Mouse (Mus musculus): ENCODE measurements around the gene Atg101. TPM values are rescaled to one million over a fixed set of nuclear protein-coding genes. Genes with fewer than 3 reads are reported as not detected.

Atg101 gene
- total RNA-seq (2021): 10 to 100 TPM; 41.1 to 43.3 TPM
- long read RNA-seq, transcript Atg101-201 (3 exons, 1,270 nt): major isoform, 55 of 58 reads
- long read RNA-seq, partial matches to known transcripts: 0 of 58 reads
- long read RNA-seq, other reads (novel, unspliced or antisense): 2 of 58 reads

DNA sequence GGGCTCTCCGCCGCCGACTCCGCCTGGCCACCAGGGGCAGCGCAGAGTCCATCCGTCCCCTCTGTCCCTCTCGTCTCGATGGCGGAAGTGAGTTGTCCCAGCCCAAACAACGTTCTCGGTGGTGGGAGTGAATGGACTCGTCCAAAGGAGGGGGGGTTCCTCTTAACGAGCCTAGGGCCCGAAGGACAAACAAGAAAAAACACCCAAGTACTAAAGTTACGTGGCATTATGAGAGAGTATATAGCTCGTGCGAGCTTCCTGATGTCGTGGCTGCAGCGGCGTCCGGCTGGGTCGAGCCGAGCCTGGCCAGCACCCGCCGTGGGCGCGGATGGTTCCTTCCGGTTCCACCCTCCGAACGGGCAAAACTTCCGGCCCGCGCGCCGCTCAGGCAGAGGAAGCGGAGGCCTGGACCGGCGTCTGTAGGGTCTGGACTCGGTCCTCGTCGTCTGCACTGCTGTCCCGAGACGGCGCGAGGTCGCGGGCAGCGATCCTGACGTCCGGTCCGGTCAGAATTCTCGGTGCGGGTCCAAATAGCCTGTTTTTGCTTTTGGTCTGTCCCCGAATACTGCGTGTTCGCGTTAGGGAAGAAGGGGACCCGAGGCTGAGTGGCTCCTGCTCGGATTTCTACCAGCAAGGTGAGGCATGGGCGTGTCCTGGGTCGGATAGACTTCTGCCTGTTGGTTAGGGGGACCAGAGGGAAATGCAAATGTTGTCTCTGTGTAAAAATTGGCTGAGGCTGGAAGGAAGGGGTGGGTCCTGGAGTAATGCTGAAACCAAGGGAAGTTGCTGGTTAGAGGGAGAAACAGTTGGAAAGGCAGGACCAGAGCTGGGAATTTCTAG is at the start of gene Atg101:
Gene Atg101, plus strand, starts transcription at position 362 of the 840 bp plus-strand sequence.
- peak; percentile 92 to 95 for DNase-seq (ENCODE audit: low spot score in 2 of 2)

- DNase-seq (ENCODE audit: low spot score in 2 of 2): no peak
Observed at GRCm38 (mm10) chr15:101234611-101235341, 49.3 kb upstream of the Atg101 start.

DNA sequence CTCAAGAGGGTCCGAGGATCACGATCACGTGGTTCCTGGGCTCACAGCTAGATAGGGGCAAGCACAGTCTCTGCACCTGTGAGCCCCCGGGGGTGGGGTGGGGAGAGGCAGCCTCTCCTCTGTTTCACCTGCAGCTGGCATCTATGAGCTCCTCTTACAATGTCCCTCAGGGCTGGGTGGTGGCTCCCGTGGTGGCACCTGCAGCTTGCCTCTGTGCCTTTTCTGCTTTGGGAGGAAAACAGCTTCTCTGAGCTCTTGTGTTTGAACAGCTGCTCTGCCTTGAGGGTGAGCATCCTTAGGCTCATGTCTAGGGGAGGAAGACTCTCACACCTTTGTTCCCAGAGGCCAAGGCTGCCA is 48.8 kb upstream of the Atg101 start:
- no peak for DNase-seq (ENCODE audit: low spot score in 2 of 2)

DNA sequence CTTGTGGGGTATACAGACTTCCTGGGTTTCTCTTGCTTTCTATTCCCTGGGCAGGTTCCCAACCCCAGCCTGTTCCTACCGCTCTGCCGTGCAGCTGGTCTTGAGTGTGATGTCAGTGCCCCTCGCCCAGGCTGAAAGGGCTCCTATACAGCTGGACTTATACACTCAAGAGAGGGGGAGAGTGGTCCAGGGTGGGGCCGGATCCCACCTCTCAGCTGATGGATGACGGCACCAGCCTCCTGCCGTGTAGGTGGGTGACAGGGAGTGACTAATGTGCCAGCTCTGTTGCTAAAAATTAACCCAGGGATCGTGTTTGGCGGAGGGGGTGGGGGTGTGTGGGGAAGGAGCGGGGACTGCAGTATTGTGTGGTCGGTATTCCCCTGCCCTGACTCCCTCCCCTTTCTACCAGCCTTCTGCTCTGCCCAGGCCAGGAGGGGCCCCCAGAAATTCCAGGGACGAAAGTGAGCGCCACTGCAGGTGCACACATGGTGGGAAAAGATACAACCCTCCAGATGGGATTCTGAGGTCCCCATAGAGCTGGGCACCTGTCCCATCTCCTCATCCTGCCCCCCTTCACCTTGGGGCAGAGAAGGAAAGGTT is 48.2 kb upstream of the Atg101 start:
- DNase-seq (ENCODE audit: low spot score in 2 of 2): no peak

GRCm38 (mm10) chr15:101236878-101237277 is 47.2 kb upstream of the Atg101 start:
- DNase-seq (ENCODE audit: low spot score in 2 of 2): peak; percentile 67 to 71

GRCm38 (mm10) chr15:101238885-101239511 is 45.1 kb upstream of the Atg101 start:
- peak in 1 of 2 experiments; percentile 68 for DNase-seq (ENCODE audit: low spot score in 2 of 2)

- no peak for DNase-seq (ENCODE audit: low spot score in 2 of 2)
Observed at GRCm38 (mm10) chr15:101239821-101240220, 44.3 kb upstream of the Atg101 start.

GRCm38 (mm10) chr15:101240799-101241204 is 43.3 kb upstream of the Atg101 start:
- peak; percentile 90 to 92 for DNase-seq (ENCODE audit: low spot score in 2 of 2)

DNA sequence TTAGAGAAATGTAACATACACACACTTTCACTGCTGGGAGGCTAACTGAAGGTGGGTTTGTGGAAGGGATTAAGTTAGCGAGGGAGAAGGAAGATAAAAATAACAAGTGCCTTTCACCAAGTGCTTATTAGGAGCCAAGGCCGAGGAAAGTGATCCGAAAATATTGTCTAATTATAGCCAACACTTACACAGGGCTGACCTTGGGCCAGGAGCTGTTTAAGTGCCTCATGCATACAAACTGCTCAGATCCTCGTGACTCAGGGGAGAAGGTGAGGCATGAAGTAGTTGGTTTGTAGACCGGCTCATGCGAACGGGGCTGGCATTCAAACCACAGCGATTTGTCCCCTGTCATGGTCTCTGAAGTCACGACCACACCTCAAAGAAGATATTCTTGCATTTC is 42.8 kb upstream of the Atg101 start:
- no peak for DNase-seq (ENCODE audit: low spot score in 2 of 2)

- DNase-seq (ENCODE audit: low spot score in 2 of 2): no peak
Observed at GRCm38 (mm10) chr15:101241853-101242252, 42.2 kb upstream of the Atg101 start.

DNA sequence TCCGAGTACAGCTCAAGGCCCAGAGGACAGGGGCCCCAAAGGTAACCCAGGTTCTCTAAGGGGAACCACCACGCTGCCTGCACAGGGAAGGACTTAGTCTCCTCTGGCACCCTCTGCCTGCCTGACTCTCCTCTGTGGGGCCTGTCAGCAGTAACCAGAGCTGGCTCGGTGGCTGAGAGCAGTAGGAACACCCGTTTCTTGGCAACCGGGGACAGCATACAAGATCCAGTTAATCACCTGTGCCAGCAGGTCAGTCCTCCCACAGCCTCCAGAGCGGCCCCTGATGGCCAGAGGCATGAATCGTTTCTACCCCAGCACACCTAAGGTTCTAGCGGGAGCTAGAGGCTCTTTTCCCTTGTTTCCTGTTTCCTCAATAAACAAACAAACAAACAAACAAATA is 41.4 kb upstream of the Atg101 start:
- DNase-seq (ENCODE audit: low spot score in 2 of 2): no peak

DNA sequence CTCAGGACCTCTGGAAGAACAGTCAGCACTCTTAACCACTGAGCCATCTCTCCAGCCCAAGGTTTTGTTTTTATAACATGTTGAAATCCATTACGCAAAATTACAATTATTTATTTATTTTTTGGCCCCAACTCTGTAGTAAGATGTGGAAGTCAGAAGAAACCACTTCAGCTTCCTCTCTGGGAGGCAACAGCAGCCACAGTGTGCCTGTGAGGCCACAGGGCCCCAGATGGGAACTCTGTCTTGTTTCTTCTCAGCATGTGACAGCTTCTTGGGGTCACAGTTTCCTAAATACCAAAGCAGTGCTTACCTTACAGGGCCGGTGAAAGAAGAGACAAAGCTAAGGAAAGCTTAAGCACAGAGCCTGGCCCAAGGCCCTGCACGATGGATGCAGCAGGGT is 40.1 kb upstream of the Atg101 start:
- DNase-seq (ENCODE audit: low spot score in 2 of 2): no peak

DNA sequence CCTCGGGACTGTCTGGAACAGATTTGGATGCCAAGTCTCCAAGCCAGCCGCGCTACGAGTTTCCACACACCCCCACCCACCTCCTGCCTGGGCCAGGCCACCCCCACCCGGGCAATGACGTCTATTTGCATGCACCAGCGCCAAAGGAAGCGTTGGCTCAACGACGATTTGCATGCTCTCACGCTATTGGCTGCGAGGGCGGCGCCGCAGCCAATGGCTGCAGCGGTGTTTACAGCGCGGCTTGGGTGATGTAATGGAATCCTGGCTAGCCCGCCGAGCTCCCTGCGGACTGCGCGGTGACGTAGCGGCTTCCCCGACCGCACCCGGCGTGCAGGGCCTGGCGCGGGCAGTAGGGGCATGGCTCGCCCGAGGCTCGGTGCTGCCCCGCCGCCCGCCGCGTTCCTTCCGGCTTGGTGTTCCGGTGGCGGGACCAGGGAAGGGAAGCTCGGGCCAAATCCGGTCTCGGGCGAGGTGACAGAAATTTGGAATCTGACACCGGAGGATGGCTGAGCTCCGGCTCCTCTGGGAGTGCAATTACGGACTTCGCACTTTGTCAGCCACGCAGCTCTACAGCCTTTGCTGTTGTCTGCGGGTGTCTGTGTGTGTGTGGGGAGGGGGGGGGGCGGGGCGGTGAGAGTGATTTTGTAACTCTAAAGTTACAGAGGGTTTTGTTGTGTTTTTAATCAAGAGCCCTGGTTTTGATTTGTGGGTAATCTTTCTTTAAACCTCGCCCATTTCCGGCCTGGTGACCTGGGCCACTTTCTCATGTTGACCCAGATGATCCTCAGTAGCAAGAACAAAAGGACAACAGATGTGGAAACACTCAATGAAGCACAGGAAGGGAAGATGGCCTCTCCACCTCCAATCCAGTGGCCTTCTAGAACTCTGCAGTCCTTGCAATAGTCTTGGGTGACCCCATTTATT is 37.6 kb upstream of the Atg101 start:
- peak; percentile 90 to 92 for DNase-seq (ENCODE audit: low spot score in 2 of 2)

- no peak for DNase-seq (ENCODE audit: low spot score in 2 of 2)
Observed at GRCm38 (mm10) chr15:101247155-101247498, 36.9 kb upstream of the Atg101 start.

GRCm38 (mm10) chr15:101248029-101248710 is 35.9 kb upstream of the Atg101 start:
- DNase-seq (ENCODE audit: low spot score in 2 of 2): no peak

DNA sequence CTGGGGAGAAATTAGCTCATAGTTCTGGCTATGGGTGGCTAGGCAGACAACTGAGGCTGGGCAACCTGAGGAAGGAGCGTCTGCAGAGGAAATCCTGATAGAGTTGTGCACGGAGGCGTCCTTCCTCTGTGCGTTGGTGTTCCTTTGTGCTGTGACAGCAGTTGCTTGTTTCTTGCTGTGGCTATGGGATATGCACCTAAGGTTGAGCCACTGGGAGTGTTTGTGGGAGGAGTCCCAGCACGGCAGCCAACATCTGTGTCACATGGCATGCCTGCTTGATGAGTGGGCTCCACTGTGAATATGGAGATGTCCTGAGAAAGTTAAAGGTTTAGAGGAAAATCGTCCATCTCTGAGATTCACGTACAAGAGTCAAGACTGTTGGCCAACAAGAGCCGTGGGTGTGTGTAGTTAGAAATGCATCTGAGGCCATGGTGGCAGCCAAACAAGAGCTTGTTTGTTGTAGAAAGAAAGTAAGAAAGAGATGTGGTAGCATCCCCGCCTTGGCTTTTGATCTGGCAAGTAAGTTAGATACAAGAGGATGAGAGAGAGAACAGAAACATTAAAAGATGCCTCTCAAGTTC is 33.8 kb upstream of the Atg101 start:
- no peak for DNase-seq (ENCODE audit: low spot score in 2 of 2)

DNA sequence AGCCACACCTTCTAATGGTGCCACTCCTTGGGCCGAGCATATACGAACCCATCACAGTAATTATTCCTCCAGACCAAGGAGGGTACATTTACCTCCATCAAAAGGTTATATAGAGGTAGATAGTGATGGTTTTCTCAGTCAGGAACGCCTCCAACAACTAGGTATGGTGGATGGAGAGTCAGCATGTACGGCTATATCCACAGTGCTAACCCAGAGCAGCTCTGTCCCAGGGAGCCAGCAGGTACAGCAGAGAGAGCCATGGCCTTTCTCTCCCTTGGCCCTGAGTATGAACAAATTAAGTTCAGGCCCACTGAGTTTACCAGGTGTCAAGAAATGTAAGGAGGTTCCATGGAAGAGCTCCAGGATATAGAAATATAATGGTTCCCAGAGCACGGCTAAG is 32.1 kb upstream of the Atg101 start:
- DNase-seq (ENCODE audit: low spot score in 2 of 2): no peak

DNA sequence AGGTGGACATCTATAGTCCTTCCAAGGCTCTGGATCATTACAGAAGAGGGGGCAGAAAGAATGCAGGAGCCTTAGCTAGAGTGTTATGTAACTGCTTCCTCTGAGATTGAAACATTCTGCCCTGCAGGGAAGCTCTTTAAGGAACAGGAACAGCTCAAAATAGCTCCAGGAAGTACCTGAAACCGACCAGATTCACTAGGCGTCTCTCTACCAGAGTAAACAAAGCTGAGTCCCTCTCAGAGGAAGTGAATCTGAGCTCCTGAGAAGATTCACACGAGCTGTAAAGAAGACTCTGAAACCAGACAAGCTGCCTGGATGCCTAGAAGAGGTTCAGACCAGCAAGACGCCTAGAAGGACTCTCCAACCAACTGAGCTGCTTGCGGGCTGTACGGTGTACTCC is 31.5 kb upstream of the Atg101 start:
- DNase-seq (ENCODE audit: low spot score in 2 of 2): no peak

GRCm38 (mm10) chr15:101253563-101253885 is 30.5 kb upstream of the Atg101 start:
- no peak for DNase-seq (ENCODE audit: low spot score in 2 of 2)

All from layer of hippocampus, postnatal 10 days (tissue).